Mouse (Mus musculus) olfactory bulb, adult 2 months (tissue): ENCODE results near the gene Hist1h2bj.

Experiments used
- CTCF ChIP-seq: fragments of 200-500 bp; IDR thresholded peaks from 2 replicates; pipeline ENCODE4 v1.5.1; 2012; ENCODE audit warnings: low read depth, mild to moderate bottlenecking, low read length, moderate library complexity; ENCODE audit not compliant: insufficient read depth
- POLR2A ChIP-seq: fragments of 200-500 bp; IDR thresholded peaks from 2 replicates; pipeline ENCODE4 v1.6.1; 2012; ENCODE audit warnings: mild to moderate bottlenecking, low read depth, low read length, moderate library complexity; ENCODE audit not compliant: insufficient read depth

- TF ChIP-seq POLR2A = no peak
- no peak for TF ChIP-seq CTCF
Observed at GRCm38 (mm10) chr13:22063468-22063867, 20.5 kb downstream of the Hist1h2bj start.
